Mouse (Mus musculus): ENCODE measurements around the gene Bmp2k. TPM values are rescaled to one million over a fixed set of nuclear protein-coding genes. Genes with fewer than 3 reads are reported as not detected.

Gene Bmp2k
- polyA plus RNA-seq, 1 experiment, result 5.9 TPM

DNA sequence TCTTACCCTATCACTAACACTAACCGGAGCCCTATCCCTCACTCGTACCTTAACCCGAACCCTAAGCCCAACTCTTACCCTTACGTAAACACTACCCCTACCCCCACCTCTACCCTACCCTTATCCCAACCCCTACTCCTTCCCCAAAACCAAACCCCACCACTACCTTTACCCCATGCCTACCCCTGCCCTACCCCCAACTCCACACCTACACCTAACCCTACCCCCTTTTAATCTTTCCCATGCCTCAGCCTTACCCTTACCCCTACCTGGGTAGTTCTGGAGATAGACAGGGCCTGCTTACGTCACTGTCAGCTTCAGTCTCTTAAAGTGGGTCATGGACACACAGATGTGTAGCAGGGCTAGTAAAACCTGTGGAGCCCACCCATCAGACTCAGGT lies 51.4 kb downstream of the Bmp2k start:
- Histone ChIP-seq H3K79me2 (ENCODE audit: control insufficient read depth, insufficient read depth) (no peaks in the 10 kb centered on the region), H3K79me3 (ENCODE audit: low read depth) (no peaks in the 10 kb centered on the region), H3K27me3 (ENCODE audit: control insufficient read depth, insufficient read depth, insufficient read length) (no peaks in the 10 kb centered on the region), H3ac (ENCODE audit: control insufficient read depth, insufficient read length, low read depth) (no peak overlapping the region), H3K36me3 (ENCODE audit: control insufficient read depth, insufficient read depth) (peaks cover 8% of the 10 kb centered on the region), H3K4me3 (ENCODE audit: insufficient read depth, poor library complexity, severe bottlenecking) (no peak overlapping the region)
- no peak for TF ChIP-seq CEBPB (IDR thresholded peaks at IDR 0.05; ENCODE audit: low read depth)
- no peak for TF ChIP-seq MYOD1 (IDR thresholded peaks at IDR 0.05; ENCODE audit: control insufficient read depth, insufficient read length, low read depth)
- TF ChIP-seq FOSL1 (IDR thresholded peaks at IDR 0.05; ENCODE audit: insufficient read depth, low read length, poor library complexity, severe bottlenecking), result no peak
- TF ChIP-seq MYOG (IDR thresholded peaks at IDR 0.05; ENCODE audit: control insufficient read depth, extremely low read depth, insufficient read length), result no peak
- TF ChIP-seq CTCF (IDR thresholded peaks at IDR 0.05; ENCODE audit: control insufficient read depth, insufficient read depth, insufficient read length), result no peak
- no peak for TF ChIP-seq USF1 (IDR thresholded peaks at IDR 0.05; ENCODE audit: low read depth)
- TF ChIP-seq MAX (IDR thresholded peaks at IDR 0.05), result no peak

DNA sequence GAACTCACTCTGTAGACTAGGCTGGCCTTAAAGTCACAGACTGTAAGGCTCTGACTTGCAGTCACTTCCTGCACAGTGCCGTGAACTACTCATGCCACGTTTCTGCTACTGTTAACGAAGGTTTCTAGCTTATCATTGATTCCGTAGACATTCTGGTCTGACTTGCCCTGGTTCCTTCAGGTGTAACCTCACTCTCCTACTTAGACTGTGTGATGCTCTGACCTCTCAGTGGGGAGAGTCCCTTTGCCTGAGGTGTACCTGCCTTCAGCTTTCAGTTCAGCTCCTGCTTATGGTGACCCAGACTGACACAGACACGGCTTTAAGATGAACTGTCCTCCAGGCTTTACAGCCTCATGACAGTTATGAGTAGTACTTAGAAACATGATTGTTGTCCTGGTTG lies 56.7 kb downstream of the Bmp2k start:
- H3K79me3 ChIP-seq (ENCODE audit: low read depth), result no peaks in the 10 kb centered on the region
- no peaks in the 10 kb centered on the region for H3K79me2 ChIP-seq (ENCODE audit: control insufficient read depth, insufficient read depth)
- no peak overlapping the region for H3K4me3 ChIP-seq (ENCODE audit: insufficient read depth, poor library complexity, severe bottlenecking)
- no peak overlapping the region for H3ac ChIP-seq (ENCODE audit: control insufficient read depth, insufficient read length, low read depth)
- H3K27me3 ChIP-seq (ENCODE audit: control insufficient read depth, insufficient read depth, insufficient read length), result no peaks in the 10 kb centered on the region
- TF ChIP-seq MYOD1 (IDR thresholded peaks at IDR 0.05; ENCODE audit: control insufficient read depth, insufficient read length, low read depth) (no peak), MAX (IDR thresholded peaks at IDR 0.05) (no peak), CEBPB (IDR thresholded peaks at IDR 0.05; ENCODE audit: low read depth) (no peak), MYOG (IDR thresholded peaks at IDR 0.05; ENCODE audit: control insufficient read depth, extremely low read depth, insufficient read length) (no peak), FOSL1 (IDR thresholded peaks at IDR 0.05; ENCODE audit: insufficient read depth, low read length, poor library complexity, severe bottlenecking) (no peak), USF1 (IDR thresholded peaks at IDR 0.05; ENCODE audit: low read depth) (no peak), CTCF (IDR thresholded peaks at IDR 0.05; ENCODE audit: control insufficient read depth, insufficient read depth, insufficient read length) (no peak)
- H3K36me3 ChIP-seq (ENCODE audit: control insufficient read depth, insufficient read depth), result peaks cover 19% of the 10 kb centered on the region

DNA sequence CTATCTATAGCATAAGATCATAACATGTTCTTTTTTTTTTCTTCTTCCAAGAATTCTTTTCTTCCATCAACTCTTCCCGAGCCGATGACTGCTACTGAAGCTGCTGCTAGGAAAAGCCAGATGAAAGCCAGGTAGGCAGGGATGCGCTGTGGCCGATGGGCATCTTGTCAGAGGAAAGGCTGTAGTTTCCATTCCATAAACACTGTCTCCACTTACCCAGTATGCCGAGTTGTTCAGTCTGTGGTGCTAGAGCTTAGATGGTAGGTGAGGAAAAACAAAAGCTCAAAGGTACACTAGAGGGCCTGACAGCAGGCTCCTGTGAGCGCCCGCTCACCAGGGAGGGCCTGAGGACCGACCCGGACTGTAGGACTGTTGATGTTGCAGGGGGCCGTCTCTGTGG lies 57.3 kb downstream of the Bmp2k start:
- Histone ChIP-seq H3K27me3 (ENCODE audit: control insufficient read depth, insufficient read depth, insufficient read length) (no peaks in the 10 kb centered on the region), H3ac (ENCODE audit: control insufficient read depth, insufficient read length, low read depth) (no peak overlapping the region), H3K79me2 (ENCODE audit: control insufficient read depth, insufficient read depth) (no peaks in the 10 kb centered on the region), H3K36me3 (ENCODE audit: control insufficient read depth, insufficient read depth) (peaks cover 19% of the 10 kb centered on the region), H3K4me3 (ENCODE audit: insufficient read depth, poor library complexity, severe bottlenecking) (no peak overlapping the region), H3K79me3 (ENCODE audit: low read depth) (no peaks in the 10 kb centered on the region)
- no peak for TF ChIP-seq CTCF (IDR thresholded peaks at IDR 0.05; ENCODE audit: control insufficient read depth, insufficient read depth, insufficient read length)
- TF ChIP-seq MYOD1 (IDR thresholded peaks at IDR 0.05; ENCODE audit: control insufficient read depth, insufficient read length, low read depth), result no peak
- TF ChIP-seq MAX (IDR thresholded peaks at IDR 0.05), result no peak
- no peak for TF ChIP-seq CEBPB (IDR thresholded peaks at IDR 0.05; ENCODE audit: low read depth)
- TF ChIP-seq FOSL1 (IDR thresholded peaks at IDR 0.05; ENCODE audit: insufficient read depth, low read length, poor library complexity, severe bottlenecking), result no peak
- TF ChIP-seq MYOG (IDR thresholded peaks at IDR 0.05; ENCODE audit: control insufficient read depth, extremely low read depth, insufficient read length), result no peak
- no peak for TF ChIP-seq USF1 (IDR thresholded peaks at IDR 0.05; ENCODE audit: low read depth)

DNA sequence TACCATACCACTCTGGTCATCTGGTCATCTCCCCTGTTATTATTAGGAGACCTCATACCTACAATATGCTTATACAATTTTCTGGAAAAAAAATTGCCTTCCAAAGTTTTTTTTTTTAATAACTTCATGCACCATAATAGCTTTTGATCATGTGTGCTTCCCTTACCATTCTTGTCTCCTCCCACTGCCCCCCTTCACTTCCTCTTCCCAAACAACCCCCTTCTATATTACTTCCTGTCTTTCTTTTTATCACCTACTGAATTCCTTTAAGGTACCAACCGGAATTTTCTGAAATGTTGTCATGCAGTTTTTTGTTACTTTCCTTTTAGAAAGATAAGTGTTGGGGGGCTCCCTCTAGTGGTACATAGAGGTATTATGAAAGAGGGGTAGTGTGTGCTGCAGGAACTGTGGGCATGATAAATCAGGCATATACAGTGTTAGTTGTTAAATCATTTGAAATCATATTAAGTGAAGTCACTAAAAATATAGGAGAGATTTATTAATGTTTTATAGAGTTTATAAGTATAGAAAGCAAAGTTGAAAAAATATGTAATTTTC lies 58.1 kb downstream of the Bmp2k start:
- Histone ChIP-seq H3K27me3 (ENCODE audit: control insufficient read depth, insufficient read depth, insufficient read length) (no peaks in the 10 kb centered on the region), H3K79me2 (ENCODE audit: control insufficient read depth, insufficient read depth) (no peaks in the 10 kb centered on the region), H3K79me3 (ENCODE audit: low read depth) (no peaks in the 10 kb centered on the region), H3ac (ENCODE audit: control insufficient read depth, insufficient read length, low read depth) (no peak overlapping the region), H3K4me3 (ENCODE audit: insufficient read depth, poor library complexity, severe bottlenecking) (no peak overlapping the region), H3K36me3 (ENCODE audit: control insufficient read depth, insufficient read depth) (peaks cover 19% of the 10 kb centered on the region)
- TF ChIP-seq MYOD1 (IDR thresholded peaks at IDR 0.05; ENCODE audit: control insufficient read depth, insufficient read length, low read depth), result no peak
- TF ChIP-seq MYOG (IDR thresholded peaks at IDR 0.05; ENCODE audit: control insufficient read depth, extremely low read depth, insufficient read length), result no peak
- no peak for TF ChIP-seq MAX (IDR thresholded peaks at IDR 0.05)
- TF ChIP-seq CEBPB (IDR thresholded peaks at IDR 0.05; ENCODE audit: low read depth), result no peak
- TF ChIP-seq CTCF (IDR thresholded peaks at IDR 0.05; ENCODE audit: control insufficient read depth, insufficient read depth, insufficient read length), result no peak
- no peak for TF ChIP-seq USF1 (IDR thresholded peaks at IDR 0.05; ENCODE audit: low read depth)
- no peak for TF ChIP-seq FOSL1 (IDR thresholded peaks at IDR 0.05; ENCODE audit: insufficient read depth, low read length, poor library complexity, severe bottlenecking)

DNA sequence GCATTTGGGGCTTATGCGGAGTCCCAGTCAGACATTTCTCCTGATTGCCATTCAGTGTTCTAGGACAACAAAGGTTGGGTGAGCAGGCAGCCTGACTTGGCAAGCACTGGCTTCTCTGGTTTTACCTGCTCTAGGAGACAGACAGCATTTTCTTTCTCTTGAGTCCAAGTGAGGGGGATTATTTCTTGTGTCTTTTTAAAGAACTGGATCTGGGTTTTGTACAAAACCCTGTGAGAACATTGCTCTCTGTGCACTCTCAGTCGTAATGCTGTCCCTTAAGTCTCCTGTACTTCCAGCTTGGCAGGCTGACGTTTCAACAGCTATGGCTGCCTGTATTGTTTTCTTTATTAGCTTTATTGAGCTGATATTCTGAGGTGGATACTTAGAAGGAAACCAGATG lies 58.9 kb downstream of the Bmp2k start:
- TF ChIP-seq FOSL1 (IDR thresholded peaks at IDR 0.05; ENCODE audit: insufficient read depth, low read length, poor library complexity, severe bottlenecking) (no peak), CEBPB (IDR thresholded peaks at IDR 0.05; ENCODE audit: low read depth) (no peak), MYOD1 (IDR thresholded peaks at IDR 0.05; ENCODE audit: control insufficient read depth, insufficient read length, low read depth) (no peak), USF1 (IDR thresholded peaks at IDR 0.05; ENCODE audit: low read depth) (no peak), MAX (IDR thresholded peaks at IDR 0.05) (no peak), MYOG (IDR thresholded peaks at IDR 0.05; ENCODE audit: control insufficient read depth, extremely low read depth, insufficient read length) (no peak), CTCF (IDR thresholded peaks at IDR 0.05; ENCODE audit: control insufficient read depth, insufficient read depth, insufficient read length) (no peak)
- Histone ChIP-seq H3K27me3 (ENCODE audit: control insufficient read depth, insufficient read depth, insufficient read length) (no peaks in the 10 kb centered on the region), H3K36me3 (ENCODE audit: control insufficient read depth, insufficient read depth) (peaks cover 14% of the 10 kb centered on the region), H3ac (ENCODE audit: control insufficient read depth, insufficient read length, low read depth) (no peak overlapping the region), H3K79me3 (ENCODE audit: low read depth) (no peaks in the 10 kb centered on the region), H3K79me2 (ENCODE audit: control insufficient read depth, insufficient read depth) (no peaks in the 10 kb centered on the region), H3K4me3 (ENCODE audit: insufficient read depth, poor library complexity, severe bottlenecking) (no peak overlapping the region)

Measured in C2C12 (cell line).